Mouse (Mus musculus): ENCODE data around the gene Sema4d. TPM values are rescaled to one million over a fixed set of nuclear protein-coding genes. Genes with fewer than 3 reads are reported as not detected.

Gene Sema4d
- polyA plus RNA-seq, 1 experiment = 25.6 TPM

- peak; percentile 100 for DNase-seq (ENCODE audit: low read depth)
- no peak for TF ChIP-seq CTCF (IDR thresholded peaks at IDR 0.05; ENCODE audit: borderline replicate concordance, extremely low read depth, insufficient read depth, insufficient read length)
- peak; percentile 75; the same call in 1 of the 2 replicates for TF ChIP-seq POLR2A (IDR thresholded peaks at IDR 0.05; ENCODE audit: borderline replicate concordance, extremely low read depth, insufficient read depth, insufficient read length, poor library complexity, severe bottlenecking)
Measured at GRCm38 (mm10) chr13:51644829-51645789, 148.4 kb downstream of the Sema4d start, which contains the start of gene Cks2. TSS of gene Cks2 (plus strand) at chr13:51645232.

GRCm38 (mm10) chr13:51643924-51644828 lies 149.4 kb downstream of the Sema4d start:
- no peak for TF ChIP-seq CTCF (IDR thresholded peaks at IDR 0.05; ENCODE audit: borderline replicate concordance, extremely low read depth, insufficient read depth, insufficient read length)
- TF ChIP-seq POLR2A (IDR thresholded peaks at IDR 0.05; ENCODE audit: borderline replicate concordance, extremely low read depth, insufficient read depth, insufficient read length, poor library complexity, severe bottlenecking) = no peak

GRCm38 (mm10) chr13:51642171-51642778 lies 151.3 kb downstream of the Sema4d start:
- TF ChIP-seq CTCF (IDR thresholded peaks at IDR 0.05; ENCODE audit: borderline replicate concordance, extremely low read depth, insufficient read depth, insufficient read length) (no peak), POLR2A (IDR thresholded peaks at IDR 0.05; ENCODE audit: borderline replicate concordance, extremely low read depth, insufficient read depth, insufficient read length, poor library complexity, severe bottlenecking) (no peak)

More at GRCm38 (mm10) chr13:51643924-51644828, 149.4 kb downstream of the Sema4d start:
- no peak for DNase-seq (ENCODE audit: low read depth)

GRCm38 (mm10) chr13:51641424-51641823 lies 152.1 kb downstream of the Sema4d start:
- no peak for DNase-seq (ENCODE audit: low read depth)
- TF ChIP-seq CTCF (IDR thresholded peaks at IDR 0.05; ENCODE audit: borderline replicate concordance, extremely low read depth, insufficient read depth, insufficient read length) = no peak
- TF ChIP-seq POLR2A (IDR thresholded peaks at IDR 0.05; ENCODE audit: borderline replicate concordance, extremely low read depth, insufficient read depth, insufficient read length, poor library complexity, severe bottlenecking) = no peak

More at GRCm38 (mm10) chr13:51642171-51642778, 151.3 kb downstream of the Sema4d start:
- no peak for DNase-seq (ENCODE audit: low read depth)

- no peak for DNase-seq (ENCODE audit: low read depth)
- TF ChIP-seq POLR2A (IDR thresholded peaks at IDR 0.05; ENCODE audit: borderline replicate concordance, extremely low read depth, insufficient read depth, insufficient read length, poor library complexity, severe bottlenecking) = no peak
- TF ChIP-seq CTCF (IDR thresholded peaks at IDR 0.05; ENCODE audit: borderline replicate concordance, extremely low read depth, insufficient read depth, insufficient read length) = no peak
Measured at GRCm38 (mm10) chr13:51638958-51639357, 154.6 kb downstream of the Sema4d start.

Other genes starting within 250 kb of the Sema4d start
- gene Shc3, start 224.3 kb downstream of the Sema4d start, polyA plus RNA-seq (2012; rRNA removed) = 13.9 and 17.4 TPM in 2 replicates
- 47.5 and 103 TPM in 2 replicates for gene Cks2, start 148.5 kb downstream of the Sema4d start, polyA plus RNA-seq (2012; rRNA removed)
- gene Secisbp2, start 142.1 kb downstream of the Sema4d start, polyA plus RNA-seq (2012; rRNA removed) = 25.9 and 32.0 TPM in 2 replicates
- 78.9 and 148 TPM in 2 replicates for gene Gadd45g, start 52.9 kb upstream of the Sema4d start, polyA plus RNA-seq (2012; rRNA removed)